Mouse (Mus musculus): ENCODE data around the gene Clstn1.

GRCm38 (mm10) chr4:149578831-149579230 is 7.4 kb upstream of the Clstn1 start:
- TF ChIP-seq POLR2A (IDR thresholded peaks at IDR 0.05; ENCODE audit: extremely low read depth, insufficient read depth, low read length) (no peak), CTCF (IDR thresholded peaks at IDR 0.05; ENCODE audit: extremely low read depth, insufficient read depth, low read length) (no peak)
